In the genomic region with DNA sequence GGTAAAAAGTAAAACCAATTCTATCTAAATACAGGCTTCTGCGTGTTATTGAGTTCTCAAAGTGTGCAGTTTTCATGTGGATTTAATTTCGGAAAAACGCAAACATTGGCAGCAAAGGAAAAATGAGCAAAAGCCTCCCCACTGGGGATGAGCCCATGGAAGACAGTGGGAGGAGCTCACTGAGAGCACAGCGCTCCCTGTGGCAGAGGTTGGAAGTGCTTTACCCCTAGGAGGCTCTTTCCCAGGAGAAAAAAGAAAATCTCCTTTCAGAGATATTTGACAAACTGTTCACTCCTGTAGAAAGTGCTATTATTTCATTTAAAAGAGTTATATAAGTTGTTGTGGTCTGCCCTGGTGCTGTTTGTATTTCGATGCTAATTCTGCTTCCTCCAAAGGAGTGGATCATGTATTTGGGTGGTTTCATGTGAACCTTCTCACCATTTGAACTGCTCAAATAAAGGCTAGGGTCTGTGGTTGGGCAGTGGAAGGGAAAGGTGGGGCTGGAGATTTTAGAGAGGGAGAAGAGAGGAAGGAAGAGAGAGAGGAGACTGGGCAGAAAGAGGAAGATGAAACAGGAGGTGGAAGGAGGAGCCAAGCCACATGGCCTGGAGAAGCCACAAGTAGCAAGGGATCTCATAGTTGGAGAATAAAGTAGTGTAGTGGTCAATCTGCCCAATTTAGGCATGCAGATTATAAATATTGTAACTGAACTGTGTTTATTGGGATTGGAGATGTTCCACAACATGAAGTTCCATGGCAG, we compare ENCODE assay signal across 13 mouse cellular contexts.
A peak's percentile ranks its signal among the peaks of the same experiment; 100 is the strongest.
DNase-seq lines count a peak whose midpoint lies in the region; ATAC-seq and TF ChIP-seq lines count a peak whose summit lies in the region.
"Had no signal": no experiment of that assay in that cellular context is flagged by ENCODE, and none has a peak within 500 bp of the region (broad histone marks: within the 10 kb centered on the region; RNA-seq: fewer than 3 reads in every experiment).

No protein-coding gene starts in this region.

- CTCF ChIA-PET in Patski (lab: Charles Lee) = interaction anchor here (2.0 kb wide), 1 partner anchor 10 kb away, joined by 4 read pairs; no protein-coding TSS in a partner anchor

- peak; percentile 71 for TF ChIP-seq CTCF in layer of hippocampus, adult 2 months (conservative IDR thresholded peaks at IDR 0.05)
- peak; percentile 44 for TF ChIP-seq CTCF in Patski (IDR thresholded peaks at IDR 0.05)
- no peak for TF ChIP-seq CTCF in lung, adult 2 months (IDR thresholded peaks at IDR 0.05; ENCODE audit: insufficient read depth, low read length)

- no peak overlapping the region for H3K9ac ChIP-seq in neural tube, embryonic 11.5 days (ENCODE audit: low read length)
- H3K9ac ChIP-seq: hindbrain, embryonic 15.5 days had no signal

- TF ChIP-seq POLR2A in lung, adult 2 months (IDR thresholded peaks at IDR 0.05; ENCODE audit: borderline replicate concordance, extremely low read depth, low read depth, low read length) = no peak

- no peaks in the 10 kb centered on the region for H3K4me1 ChIP-seq in neural tube, embryonic 11.5 days (ENCODE audit: control insufficient read depth, insufficient read depth, low read length)
- no peaks in the 10 kb centered on the region for H3K4me1 ChIP-seq in lung, adult 2 months (ENCODE audit: control insufficient read depth, insufficient read depth, low read length)
- H3K4me1 ChIP-seq: hindbrain, embryonic 15.5 days had no signal

- in situ Hi-C loops in Patski (cut with MboI; ENCODE audit: low pct_unique_long_range_greater_than_20kb) = no loop called here

- 90% methylated on average over 5 of the region's 5 CpGs for WGBS in neural tube, embryonic 11.5 days
- 84% methylated on average over 5 of the region's 5 CpGs for WGBS in lung, adult 2 months

- no peaks in the 10 kb centered on the region for H3K9me3 ChIP-seq in neural tube, embryonic 11.5 days (ENCODE audit: control insufficient read depth, low read length)
- H3K9me3 ChIP-seq: hindbrain, embryonic 15.5 days had no signal

- no peak overlapping the region for H3K4me3 ChIP-seq in layer of hippocampus, adult 2 months
- H3K4me3 ChIP-seq in neural tube, embryonic 11.5 days (ENCODE audit: low read depth, low read length) = no peak overlapping the region
- no peak overlapping the region for H3K4me3 ChIP-seq in lung, adult 2 months (replicated peaks; ENCODE audit: extremely low read depth, low read depth, low read length)
- H3K4me3 ChIP-seq: hindbrain, embryonic 15.5 days had no signal

- POLR2A ChIA-PET in Patski (lab: Charles Lee) = no interaction called here

- no peak for DNase-seq in layer of hippocampus, adult 2 months (ENCODE audit: low spot score in 2 of 2)
- no peak for DNase-seq in layer of hippocampus, adult 9-11 months
- DNase-seq in neural tube, embryonic 11.5 days (ENCODE audit: low spot score) = peak; percentile 13
- no peak for DNase-seq in neural tube, embryonic 10.5 days (ENCODE audit: extremely low spot score, low spot score)
- DNase-seq in Patski (ENCODE audit: low read depth, low spot score) = no peak
- no peak for DNase-seq in lung, adult 2 months
- DNase-seq: adrenal gland, postnatal 25 days; cerebellum, postnatal 25 days; kidney, adult 8-10 months; kidney, postnatal 4 days had no signal

- no peak for ATAC-seq in neural tube, embryonic 11.5 days (ENCODE audit: insufficient read depth, low FRiP score, low TSS enrichment)
- no peak for ATAC-seq in Patski
- ATAC-seq in megakaryocyte progenitor cell, adult 5-6 weeks (replicated peaks; ENCODE audit: poor library complexity) = peak; percentile 50; the same call in 1 of the 2 replicates

- H3K4me2 ChIP-seq in neural tube, embryonic 11.5 days (ENCODE audit: low read depth) = no peak overlapping the region
- H3K4me2 ChIP-seq: hindbrain, embryonic 15.5 days had no signal

- H3K27me3 ChIP-seq in neural tube, embryonic 11.5 days (ENCODE audit: control insufficient read depth, insufficient read depth, low read length) = no peaks in the 10 kb centered on the region
- no peaks in the 10 kb centered on the region for H3K27me3 ChIP-seq in Patski
- H3K27me3 ChIP-seq: hindbrain, embryonic 15.5 days had no signal

- H3K36me3 ChIP-seq in neural tube, embryonic 11.5 days (ENCODE audit: control insufficient read depth, insufficient read depth, low read length) = no peaks in the 10 kb centered on the region
- H3K36me3 ChIP-seq: hindbrain, embryonic 15.5 days had no signal

- H3K27ac ChIP-seq in layer of hippocampus, adult 2 months = no peak overlapping the region
- H3K27ac ChIP-seq in neural tube, embryonic 11.5 days (ENCODE audit: low read depth, low read length) = no peak overlapping the region
- H3K27ac ChIP-seq: hindbrain, embryonic 15.5 days; macrophage had no signal
